Mouse (Mus musculus) lung, adult 2 months (tissue): ENCODE measurements at regions not wholly inside any gene's neighbourhood (a gene's known extent, or its start where the extent isn't known, plus 50 kb on each side); places are given as distances from the start of the nearest gene placed in this dataset.
"Not testable (repeated sequence)": the region's sequence is repeated elsewhere in the genome, so short reads cannot be mapped to it uniquely, and the experiment has no call there.

Experiments used
- CTCF ChIP-seq: fragments of 200-500 bp; IDR thresholded peaks from 2 replicates; pipeline ENCODE4 v1.5.1; 2011; ENCODE audit warnings: mild to moderate bottlenecking, low read length, control low read depth; ENCODE audit not compliant: insufficient read depth
- POLR2A ChIP-seq: fragments of 200-500 bp; IDR thresholded peaks from 2 replicates; pipeline ENCODE4 v1.6.1; 2011; ENCODE audit warnings: low read depth, mild to moderate bottlenecking, control low read depth, low read length, borderline replicate concordance; ENCODE audit errors: extremely low read depth

GRCm38 (mm10) chr11:112010848-112011247 is 771.2 kb upstream of the Sox9 start:
- not testable (repeated sequence) for TF ChIP-seq CTCF, POLR2A
